Mouse (Mus musculus): ENCODE results near the gene Unc5c. TPM values are rescaled to one million over a fixed set of nuclear protein-coding genes. Genes with fewer than 3 reads are reported as not detected.

The Unc5c gene
- 1 to 10 TPM in 1 of 26 experiments, not detected in 25; 2.0 TPM for total RNA-seq (2018; cell fraction: chromatin; rRNA removed)
- total RNA-seq (2018; cell fraction: cytosol; rRNA removed) = under 1 TPM in 1 of 26 experiments, not detected in 25; under 0.01 TPM
- under 1 TPM in 1 of 26 experiments, not detected in 25; 0.45 TPM for total RNA-seq (2018; cell fraction: nucleus; rRNA removed)
- polyA plus RNA-seq (2018) = not detected in 3 replicates

DNA sequence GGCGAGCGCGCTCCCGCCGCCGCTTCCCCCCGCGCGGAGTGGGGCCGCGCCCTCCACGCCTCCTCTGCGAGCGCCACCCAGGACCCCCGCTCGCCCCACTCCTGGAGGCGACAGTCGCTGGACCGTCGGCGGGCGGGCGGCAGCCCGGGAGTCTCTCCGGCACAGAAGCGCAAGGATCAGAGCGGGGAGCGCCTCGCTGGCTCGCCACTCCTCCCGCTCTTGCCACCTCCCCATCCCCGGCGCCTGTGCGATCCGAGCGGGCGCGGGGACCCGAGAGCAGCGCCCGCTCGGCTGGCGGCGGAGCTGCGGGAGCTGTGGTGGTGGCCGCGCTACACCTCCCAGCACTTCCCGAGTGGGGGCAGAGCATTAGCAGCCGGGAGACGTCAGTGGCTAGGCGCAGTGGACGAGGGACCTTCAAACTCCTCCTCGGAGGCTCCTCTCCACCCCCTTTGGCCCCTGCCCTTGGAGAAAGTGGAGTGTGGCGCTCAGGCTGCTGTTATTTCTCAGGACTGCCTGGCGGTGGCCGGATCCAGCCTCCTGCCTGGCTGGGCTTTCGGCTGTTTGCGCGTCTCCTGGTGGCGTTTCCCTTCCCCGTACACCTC lies at the start of gene Unc5c:
Gene Unc5c, plus strand, starts transcription at position 113 of the 602 bp plus-strand sequence.
- WGBS (ENCODE audit: missing documents) = 2% methylated on average over 53 of the region's 61 CpGs
- Histone ChIP-seq H3K4me3 (ENCODE audit: inconsistent target) (no peak within 1 kb of the TSS), H3K27ac (no peak within 1 kb of the TSS), H3K79me2 (ENCODE audit: inconsistent target) (no peaks in the 10 kb centered on the region), H3K36me3 (ENCODE audit: inconsistent target) (no peaks in the 10 kb centered on the region)

DNA sequence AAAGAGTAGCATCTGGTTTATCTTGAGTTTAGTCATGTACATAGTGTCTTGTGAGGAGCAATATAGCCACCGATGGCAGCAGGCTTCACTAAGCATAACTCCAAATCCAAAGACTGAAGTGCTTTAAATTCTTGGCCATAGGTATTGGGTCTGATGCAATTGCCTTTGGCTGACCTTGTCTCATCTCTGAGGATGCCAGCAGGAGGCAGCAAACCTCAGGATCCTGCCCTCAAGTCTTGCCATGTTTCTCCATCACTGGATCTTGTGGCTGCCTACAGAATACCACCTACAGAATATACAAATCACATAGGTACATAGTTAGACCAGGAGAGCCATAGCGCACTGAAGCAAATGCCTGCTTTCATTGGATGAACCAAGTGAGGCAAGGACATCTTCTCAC lies 7.5 kb upstream of the Unc5c start:
- 100% methylated on average over 1 of the region's 2 CpGs for WGBS (ENCODE audit: missing documents)
- Histone ChIP-seq H3K36me3 (ENCODE audit: inconsistent target) (no peaks in the 10 kb centered on the region), H3K79me2 (ENCODE audit: inconsistent target) (no peaks in the 10 kb centered on the region), H3K27ac (no peak overlapping the region), H3K4me3 (ENCODE audit: inconsistent target) (no peak overlapping the region)

DNA sequence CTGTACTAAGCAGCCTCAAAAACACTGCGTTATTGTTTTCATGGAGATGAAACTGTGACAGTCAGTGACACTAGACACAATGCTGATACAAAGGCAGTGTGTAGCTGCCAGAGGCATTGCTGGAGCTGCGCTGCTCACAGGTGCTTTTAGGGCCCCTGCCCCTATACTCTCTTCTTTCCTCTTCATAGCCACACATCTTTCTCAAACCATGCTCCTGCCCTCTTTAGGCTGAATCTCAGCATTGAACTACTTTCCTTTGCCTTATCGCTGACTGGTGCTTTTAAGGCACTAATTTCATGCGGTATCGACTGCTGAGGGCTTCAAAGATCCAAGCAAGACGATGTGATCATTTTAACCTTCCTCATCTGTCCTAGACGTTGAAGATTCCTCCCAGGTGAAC lies 2.5 kb upstream of the Unc5c start:
- Histone ChIP-seq H3K4me3 (ENCODE audit: inconsistent target) (no peak overlapping the region), H3K27ac (no peak overlapping the region), H3K36me3 (ENCODE audit: inconsistent target) (no peaks in the 10 kb centered on the region), H3K79me2 (ENCODE audit: inconsistent target) (no peaks in the 10 kb centered on the region)
- 73% methylated on average over 7 of the region's 7 CpGs for WGBS (ENCODE audit: missing documents)

DNA sequence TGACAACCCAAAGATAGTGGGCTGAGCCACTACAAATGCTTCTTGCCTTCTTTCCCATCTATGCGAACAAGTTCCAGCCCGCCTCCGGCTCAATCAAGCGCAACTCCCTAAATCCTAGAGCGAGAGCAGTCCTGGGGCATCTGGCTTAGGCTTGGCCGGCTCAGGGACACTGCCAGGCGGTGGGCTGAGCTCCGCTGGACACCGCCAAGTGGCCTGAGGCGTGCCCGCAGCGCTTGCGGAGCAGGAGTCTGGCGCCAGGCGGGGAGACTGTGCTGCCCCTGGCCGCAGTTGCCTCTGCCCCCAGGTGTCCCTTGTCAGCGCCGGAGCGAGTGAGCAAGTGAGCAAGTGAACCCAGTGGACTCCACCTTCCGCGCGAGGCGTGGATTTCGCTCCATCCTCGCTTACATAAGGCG lies 319 bp upstream of the Unc5c start:
- Histone ChIP-seq H3K79me2 (ENCODE audit: inconsistent target) (no peaks in the 10 kb centered on the region), H3K27ac (no peak overlapping the region), H3K4me3 (ENCODE audit: inconsistent target) (no peak overlapping the region), H3K36me3 (ENCODE audit: inconsistent target) (no peaks in the 10 kb centered on the region)
- 2% methylated on average over 22 of the region's 26 CpGs for WGBS (ENCODE audit: missing documents)

DNA sequence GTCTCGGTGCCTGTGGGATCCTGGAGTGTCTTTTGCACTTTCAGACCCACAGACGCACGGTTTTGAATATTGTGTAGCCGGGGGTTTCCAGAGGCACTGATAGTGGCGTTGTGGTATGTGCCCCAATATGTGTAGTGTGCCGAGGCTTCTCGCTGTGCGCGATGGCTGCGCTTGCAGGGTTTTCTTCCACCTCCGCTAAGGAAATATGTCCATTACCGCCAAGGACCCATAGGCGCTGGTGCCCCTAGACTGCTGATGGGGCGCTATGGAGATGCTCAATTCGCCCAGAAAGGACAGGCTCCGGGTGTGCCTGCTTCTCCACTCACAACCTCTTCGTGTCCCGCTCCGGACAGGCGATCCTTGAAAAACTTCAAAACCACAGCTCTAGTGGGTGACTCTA lies 1.0 kb downstream of the Unc5c start:
- H3K79me2 ChIP-seq (ENCODE audit: inconsistent target) = no peaks in the 10 kb centered on the region
- 4% methylated on average over 20 of the region's 20 CpGs for WGBS (ENCODE audit: missing documents)
- no peak overlapping the region for H3K4me3 ChIP-seq (ENCODE audit: inconsistent target)
- no peak overlapping the region for H3K27ac ChIP-seq
- H3K36me3 ChIP-seq (ENCODE audit: inconsistent target) = no peaks in the 10 kb centered on the region

DNA sequence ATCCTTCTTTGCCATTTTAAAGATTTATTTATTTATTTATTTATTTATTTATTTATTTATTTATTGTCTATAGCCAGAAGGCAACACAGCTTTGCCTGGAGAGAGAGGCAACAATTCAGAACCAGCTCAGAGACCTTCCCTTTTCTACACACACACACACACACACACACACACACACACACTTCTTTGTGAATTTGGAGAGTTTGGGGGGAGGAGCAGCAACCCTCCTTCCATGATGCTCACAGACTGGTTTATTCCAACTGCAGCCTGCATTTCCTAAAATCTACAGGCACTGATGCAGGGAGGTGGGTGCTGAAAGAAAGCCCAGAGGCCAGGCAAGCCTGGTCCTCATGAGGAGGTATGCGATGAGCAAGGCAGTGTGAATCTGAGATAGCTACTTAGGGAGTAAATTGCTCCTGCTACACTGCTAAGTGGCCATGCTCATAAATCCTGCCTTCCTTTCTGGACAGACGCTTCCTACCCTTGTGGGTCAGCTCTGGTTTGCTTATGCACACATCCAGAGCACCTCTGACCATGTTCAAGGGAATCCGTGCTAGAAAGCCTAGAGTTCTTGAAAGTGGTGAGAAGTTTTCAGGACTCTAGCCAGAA lies 1.8 kb downstream of the Unc5c start:
- H3K4me3 ChIP-seq (ENCODE audit: inconsistent target) = no peak overlapping the region
- H3K27ac ChIP-seq = no peak overlapping the region
- 73% methylated on average over 3 of the region's 3 CpGs for WGBS (ENCODE audit: missing documents)
- no peaks in the 10 kb centered on the region for H3K79me2 ChIP-seq (ENCODE audit: inconsistent target)
- no peaks in the 10 kb centered on the region for H3K36me3 ChIP-seq (ENCODE audit: inconsistent target)

DNA sequence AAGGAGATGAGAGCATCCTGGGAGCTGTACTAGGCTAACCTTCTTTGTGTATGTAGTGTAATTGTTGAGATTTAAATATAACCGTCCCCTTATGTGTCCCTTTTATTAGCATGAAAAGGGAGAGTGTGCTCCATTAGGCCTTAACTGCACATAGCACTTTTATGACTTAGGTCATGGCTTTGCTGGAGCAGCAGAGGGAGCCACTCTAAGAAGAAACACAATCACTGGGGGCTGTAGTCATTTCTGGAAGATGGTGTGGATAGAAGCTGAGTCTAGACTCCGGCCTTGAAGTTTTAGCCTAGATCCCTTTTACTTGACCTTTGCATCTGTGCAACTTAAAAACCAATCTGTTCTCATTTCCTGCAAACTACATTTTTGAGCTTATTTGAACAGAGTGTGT lies 4.3 kb downstream of the Unc5c start:
- Histone ChIP-seq H3K79me2 (ENCODE audit: inconsistent target) (no peaks in the 10 kb centered on the region), H3K4me3 (ENCODE audit: inconsistent target) (no peak overlapping the region), H3K27ac (no peak overlapping the region), H3K36me3 (ENCODE audit: inconsistent target) (no peaks in the 10 kb centered on the region)
- 78% methylated on average over 2 of the region's 2 CpGs for WGBS (ENCODE audit: missing documents)

DNA sequence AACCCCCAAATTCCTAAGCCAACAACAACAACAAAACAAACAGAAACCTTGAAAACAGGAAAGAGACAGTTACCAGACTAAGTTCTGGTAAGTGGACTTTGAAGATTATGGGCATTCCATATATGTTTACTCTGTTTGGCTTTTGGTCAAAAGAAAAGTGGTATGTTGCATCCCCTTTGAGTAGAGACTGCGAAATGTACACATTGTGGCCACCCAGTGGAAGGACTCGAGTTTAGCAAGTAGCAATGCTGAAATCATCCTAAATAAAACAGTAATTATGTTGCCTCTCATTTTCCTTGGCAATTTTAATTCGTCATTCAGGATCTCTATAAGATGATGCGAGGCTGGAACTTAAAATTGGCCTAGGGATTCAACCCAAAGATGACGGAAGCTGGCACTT lies 8.2 kb downstream of the Unc5c start:
- WGBS (ENCODE audit: missing documents) = 78% methylated on average over 5 of the region's 5 CpGs
- Histone ChIP-seq H3K4me3 (ENCODE audit: inconsistent target) (no peak overlapping the region), H3K36me3 (ENCODE audit: inconsistent target) (no peaks in the 10 kb centered on the region), H3K27ac (no peak overlapping the region), H3K79me2 (ENCODE audit: inconsistent target) (no peaks in the 10 kb centered on the region)

DNA sequence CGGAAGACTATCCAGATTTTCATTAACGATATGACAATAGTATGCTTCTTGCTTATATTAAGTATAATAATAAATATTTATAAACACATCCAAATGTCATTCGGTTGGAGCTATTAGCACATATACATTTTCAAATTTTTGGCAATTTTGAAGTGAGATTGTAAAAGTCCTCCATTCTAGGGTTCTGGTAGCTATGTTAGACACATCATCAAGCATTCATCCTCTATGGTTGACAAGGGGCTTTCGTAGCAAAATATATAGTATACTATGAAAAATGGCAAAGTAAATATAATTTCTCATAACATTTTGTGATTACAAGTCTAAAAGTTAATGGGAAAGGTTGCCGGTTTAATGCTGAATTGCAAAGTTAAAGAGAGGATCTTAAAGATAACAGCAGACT lies 10.4 kb downstream of the Unc5c start:
- Histone ChIP-seq H3K36me3 (ENCODE audit: inconsistent target) (no peaks in the 10 kb centered on the region), H3K4me3 (ENCODE audit: inconsistent target) (no peak overlapping the region), H3K79me2 (ENCODE audit: inconsistent target) (no peaks in the 10 kb centered on the region), H3K27ac (no peak overlapping the region)
- WGBS (ENCODE audit: missing documents) = 87% methylated on average over 4 of the region's 5 CpGs

DNA sequence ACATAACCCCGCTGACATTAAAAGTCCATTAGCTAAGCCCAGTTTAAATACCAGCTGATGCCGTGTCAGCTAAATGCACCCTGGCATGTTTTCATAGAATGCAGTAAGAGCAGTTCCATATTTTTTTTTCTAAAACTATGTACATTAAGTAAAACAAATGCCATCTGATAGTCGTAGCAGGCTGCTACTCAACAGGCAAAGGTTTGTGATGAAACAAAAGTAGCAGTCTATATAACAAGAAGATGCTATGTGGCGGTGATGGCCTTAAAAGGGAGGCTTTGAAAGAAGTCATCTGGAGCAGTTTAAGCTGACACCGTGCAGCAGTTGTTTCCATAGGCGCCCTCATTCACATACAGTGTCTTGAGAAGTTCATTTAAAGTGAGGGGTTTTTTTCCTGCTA lies 10.9 kb downstream of the Unc5c start:
- Histone ChIP-seq H3K79me2 (ENCODE audit: inconsistent target) (no peaks in the 10 kb centered on the region), H3K27ac (no peak overlapping the region), H3K36me3 (ENCODE audit: inconsistent target) (no peaks in the 10 kb centered on the region), H3K4me3 (ENCODE audit: inconsistent target) (no peak overlapping the region)
- WGBS (ENCODE audit: missing documents) = 92% methylated on average over 6 of the region's 6 CpGs

DNA sequence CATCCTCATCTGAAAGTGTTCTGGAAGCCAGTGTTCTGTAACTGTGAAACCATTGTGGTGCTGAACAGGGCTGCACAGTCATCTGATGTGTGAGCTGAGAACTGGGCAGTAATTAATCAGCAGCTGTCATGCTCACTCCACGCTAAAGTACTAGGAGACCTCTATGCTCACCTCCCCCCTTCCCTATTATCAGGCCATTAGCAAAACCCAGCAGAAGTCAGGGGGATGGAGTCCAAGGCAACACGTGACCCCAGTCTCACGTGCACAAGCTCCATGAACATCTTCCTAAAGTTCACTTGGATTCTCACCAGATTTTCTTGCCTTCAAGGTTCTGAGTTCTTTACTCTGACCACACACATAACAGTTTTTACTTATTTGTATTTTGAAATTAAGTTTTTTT lies 11.7 kb downstream of the Unc5c start:
- H3K27ac ChIP-seq = no peak overlapping the region
- no peak overlapping the region for H3K4me3 ChIP-seq (ENCODE audit: inconsistent target)
- H3K79me2 ChIP-seq (ENCODE audit: inconsistent target) = no peaks in the 10 kb centered on the region
- no peaks in the 10 kb centered on the region for H3K36me3 ChIP-seq (ENCODE audit: inconsistent target)
- WGBS (ENCODE audit: missing documents) = 77% methylated on average over 3 of the region's 3 CpGs

DNA sequence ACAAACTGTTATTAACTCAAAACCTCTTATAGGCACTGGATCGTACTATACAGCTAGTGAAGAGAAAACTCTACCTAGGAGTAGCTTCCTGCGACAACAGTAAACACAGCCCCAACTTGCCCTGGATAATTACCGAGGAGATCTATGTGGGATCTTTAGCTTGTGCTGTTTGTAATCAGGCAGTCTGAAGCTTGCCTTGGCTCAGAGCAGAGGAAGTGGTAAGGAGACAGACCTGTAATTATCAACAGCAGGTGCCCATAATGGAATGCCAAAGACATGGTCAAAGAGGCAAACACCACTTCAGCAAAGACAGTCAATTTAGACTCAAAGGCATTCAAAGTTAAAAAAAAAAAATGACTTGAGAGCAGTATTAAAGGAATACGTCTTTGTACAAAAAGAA lies 17.4 kb downstream of the Unc5c start:
- Histone ChIP-seq H3K79me2 (ENCODE audit: inconsistent target) (no peaks in the 10 kb centered on the region), H3K27ac (no peak overlapping the region), H3K36me3 (ENCODE audit: inconsistent target) (no peaks in the 10 kb centered on the region), H3K4me3 (ENCODE audit: inconsistent target) (no peak overlapping the region)
- 90% methylated on average over 4 of the region's 4 CpGs for WGBS (ENCODE audit: missing documents)

DNA sequence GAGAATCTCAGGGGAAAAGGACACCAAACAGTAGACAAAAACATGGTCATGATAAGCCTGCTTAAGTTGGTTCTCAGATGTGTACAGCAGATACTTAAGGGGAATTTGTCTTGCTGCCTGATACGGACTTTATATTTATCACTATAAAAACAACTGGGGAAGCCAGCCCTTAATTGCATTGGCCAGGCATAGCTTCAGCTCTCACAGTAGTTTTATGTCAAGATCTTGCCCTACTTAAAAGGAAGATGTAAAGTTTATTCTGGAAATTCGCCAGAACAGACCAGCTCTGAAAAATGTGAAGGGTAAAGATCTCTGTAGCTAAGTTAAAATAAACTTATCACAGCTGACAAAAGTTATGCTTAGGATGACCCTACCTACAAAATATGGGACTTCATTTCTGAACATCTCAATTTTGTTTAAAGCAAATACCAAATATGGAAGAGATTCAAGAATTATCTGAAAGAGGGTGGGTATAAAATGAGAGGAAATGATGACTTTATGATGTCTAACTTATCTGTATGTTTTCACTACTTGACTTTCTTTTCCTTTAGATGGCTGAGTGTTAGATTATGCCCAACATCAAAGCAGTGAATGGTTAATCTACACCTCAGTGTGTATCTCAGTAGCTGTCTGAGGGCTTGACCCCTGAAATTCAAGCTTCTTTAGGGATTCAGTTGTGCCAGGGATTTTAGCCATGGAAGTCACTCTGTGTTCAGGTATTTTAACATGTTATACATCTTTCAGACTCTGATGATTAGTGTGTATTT lies 18.8 kb downstream of the Unc5c start:
- WGBS (ENCODE audit: missing documents) = 96% methylated on average over 2 of the region's 2 CpGs

DNA sequence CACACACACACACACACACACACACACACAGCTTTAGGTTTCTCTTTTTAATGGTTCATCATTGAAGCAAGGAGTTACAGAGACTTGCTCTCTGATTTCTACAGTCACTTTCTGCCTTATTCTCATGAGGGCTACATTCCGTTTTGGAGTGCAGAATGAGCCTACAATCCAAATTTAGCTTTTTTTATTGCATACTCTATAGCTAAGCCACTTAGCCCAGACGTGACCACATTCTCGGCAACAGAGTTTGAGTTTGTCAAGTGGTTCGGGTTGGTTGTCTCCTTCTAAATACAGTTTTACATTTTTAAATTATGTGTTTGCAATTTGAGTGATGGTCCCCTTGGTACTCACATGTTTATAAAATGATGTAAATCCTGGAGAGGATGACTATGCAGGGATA lies 20.2 kb downstream of the Unc5c start:
- Histone ChIP-seq H3K79me2 (ENCODE audit: inconsistent target) (no peaks in the 10 kb centered on the region), H3K4me3 (ENCODE audit: inconsistent target) (no peak overlapping the region), H3K36me3 (ENCODE audit: inconsistent target) (no peaks in the 10 kb centered on the region), H3K27ac (no peak overlapping the region)
- 78% methylated on average over 4 of the region's 4 CpGs for WGBS (ENCODE audit: missing documents)

More for the DNA sequence above, 18.8 kb downstream of the Unc5c start:
- no peaks in the 10 kb centered on the region for H3K79me2 ChIP-seq (ENCODE audit: inconsistent target)
- no peaks in the 10 kb centered on the region for H3K36me3 ChIP-seq (ENCODE audit: inconsistent target)
- no peak overlapping the region for H3K4me3 ChIP-seq (ENCODE audit: inconsistent target)
- H3K27ac ChIP-seq = no peak overlapping the region

DNA sequence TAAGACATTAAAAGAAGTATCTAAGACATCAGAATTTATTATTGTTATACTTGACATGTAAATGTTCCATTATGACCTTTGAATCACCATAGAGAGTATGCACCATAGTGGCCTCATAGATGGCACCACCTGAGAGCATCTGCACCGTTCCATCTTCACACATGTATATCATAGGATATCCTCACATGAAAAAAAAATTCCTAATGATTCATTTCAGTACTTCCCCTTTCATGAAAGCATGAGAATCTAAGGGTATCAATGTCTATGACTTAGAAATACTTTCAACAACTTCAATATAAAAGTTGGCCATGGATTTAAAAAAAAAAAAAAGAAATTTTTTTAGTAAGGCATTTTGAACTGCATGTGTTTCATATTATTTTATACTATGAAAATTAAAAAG lies 25.6 kb downstream of the Unc5c start:
- WGBS (ENCODE audit: missing documents) = 71% methylated on average over 1 of the region's 1 CpGs
- Histone ChIP-seq H3K4me3 (ENCODE audit: inconsistent target) (no peak overlapping the region), H3K27ac (no peak overlapping the region), H3K79me2 (ENCODE audit: inconsistent target) (no peaks in the 10 kb centered on the region), H3K36me3 (ENCODE audit: inconsistent target) (no peaks in the 10 kb centered on the region)

Data from macrophage (primary cell).